Mouse (Mus musculus) heart, postnatal 0 days (tissue): ENCODE measurements around the gene Slc43a3. TPM values are rescaled to one million over a fixed set of nuclear protein-coding genes. Genes with fewer than 3 reads are reported as not detected.
"Not testable (repeated sequence)": the region's sequence is repeated elsewhere in the genome, so short reads cannot be mapped to it uniquely, and the experiment has no call there.

Source experiments
- ATAC-seq: fragments of 200-750 bp; cut with Nextera tagmentation; 2 replicates; pipeline ENCODE4 v1.8.0; 2017; ENCODE audit warnings: low read depth, moderate number of reproducible peaks, moderate library complexity; ENCODE audit not compliant: insufficient read depth
- DNase-seq: peaks from one replicate; pipeline ENCODE4 v3.0.0-alpha.2; 2016; ENCODE audit warnings: low spot score
- H3K27ac ChIP-seq: fragments of 300-500 bp; sonication (generic); 2 replicates; pipeline ENCODE4 v1.5.1; 2014; ENCODE audit warnings: low read depth, mild to moderate bottlenecking
- H3K27me3 ChIP-seq: fragments of 300-500 bp; sonication (generic); 2 replicates; pipeline ENCODE4 v1.6.1; 2014; ENCODE audit warnings: low read length, mixed read lengths; ENCODE audit not compliant: control insufficient read depth, insufficient read depth
- H3K36me3 ChIP-seq: fragments of 300-500 bp; sonication (generic); replicated peaks from 2 replicates; pipeline ENCODE4 v1.6.1; 2014; ENCODE audit warnings: low read length, mixed read lengths; ENCODE audit not compliant: control insufficient read depth, insufficient read depth
- H3K4me1 ChIP-seq: fragments of 300-500 bp; sonication (generic); 2 replicates; pipeline ENCODE4 v1.6.1; 2014; ENCODE audit warnings: antibody characterized with exemption; ENCODE audit not compliant: control insufficient read depth, insufficient read depth
- H3K4me2 ChIP-seq: fragments of 300-500 bp; sonication (generic); 2 replicates; pipeline ENCODE4 v1.6.1; 2014; ENCODE audit warnings: low read depth, mild to moderate bottlenecking, low read length, moderate library complexity
- H3K4me3 ChIP-seq: fragments of 300-500 bp; sonication (generic); 2 replicates; pipeline ENCODE4 v1.5.1; 2014; ENCODE audit warnings: low read depth, low read length
- H3K9ac ChIP-seq: fragments of 300-500 bp; sonication (generic); replicated peaks from 2 replicates; pipeline ENCODE4 v1.6.1; 2014; ENCODE audit warnings: low read depth, low read length, mixed read lengths
- H3K9me3 ChIP-seq: fragments of 300-500 bp; sonication (generic); replicated peaks from 2 replicates; pipeline ENCODE4 v1.6.1; 2016; ENCODE audit warnings: low read length; ENCODE audit not compliant: control insufficient read depth
- CTCF ChIP-seq: IDR thresholded peaks from 2 replicates; pipeline ENCODE4 v1.5.1; 2016; ENCODE audit warnings: antibody characterized with exemption, control low read depth, low read depth
- EP300 ChIP-seq: IDR thresholded peaks from 2 replicates; pipeline ENCODE4 v1.6.1; 2016; ENCODE audit warnings: antibody characterized with exemption, low read depth
- WGBS: fragments of 180-500 bp; shearing (Covaris S2); extraction: QIAGEN DNeasy Blood & Tissue Kit; methylation state at CpG from one replicate; pipeline ENCODE4 v1.1.7; 2014; 5-methylcytosine and 5-hydroxymethylcytosine counted together
- polyA plus RNA-seq: library from polyadenylated mRNA; unstranded; fragments of >200 nt; fragmentation: Nextera tagmentation; extraction: Ambion mirVana; gene quantifications from 2 replicates; pipeline ENCODE4 v1.2.1, GENCODE M21; 2015
- total RNA-seq: library from RNA; depleted of rRNA; stranded (reverse); fragments of >200 nt; gene quantifications from 2 replicates; pipeline ENCODE4 v1.2.3, GENCODE M21; 2014; ENCODE audit warnings: low replicate concordance

Slc43a3 gene
- total and polyA plus RNA-seq, 2 experiments from 2014 or later = 43.5 to 101 TPM

DNA sequence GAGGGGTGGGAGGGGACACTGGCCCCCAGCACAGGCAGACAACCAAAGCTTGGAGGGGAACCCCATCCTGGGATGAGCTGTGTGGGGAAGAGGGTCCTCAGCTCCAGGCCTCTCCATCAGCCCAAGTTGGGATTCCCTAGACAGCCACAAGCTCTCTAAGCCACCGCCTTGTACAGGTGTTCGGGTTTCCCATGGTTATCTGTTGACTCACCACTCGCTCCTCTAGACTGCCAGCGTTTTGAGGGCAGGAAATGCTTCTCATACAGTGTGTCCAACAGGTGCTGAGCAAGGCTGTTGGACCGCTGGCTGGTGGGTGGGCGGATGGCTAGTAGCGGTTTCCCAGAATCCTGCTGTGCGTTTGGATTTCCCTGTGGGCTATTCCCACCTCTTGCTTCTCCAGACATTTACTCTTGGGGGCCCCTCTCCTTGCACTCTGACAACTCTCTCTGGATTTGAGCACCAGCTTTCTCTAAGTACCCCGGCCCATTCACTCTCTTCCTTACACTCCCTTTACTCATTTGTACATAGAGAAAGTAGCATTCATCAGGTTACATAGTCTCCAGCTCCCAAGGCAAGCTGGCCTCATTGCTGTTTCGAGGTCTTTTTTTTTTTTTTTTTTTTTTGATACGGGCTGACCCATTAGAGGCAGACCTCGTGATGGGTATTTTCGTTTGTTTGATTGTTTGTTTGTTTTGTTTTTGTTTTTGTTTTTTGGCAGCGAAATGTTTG lies 46.9 kb upstream of the Slc43a3 start:
- Histone ChIP-seq H3K4me2 (peak overlapping the region; percentile 73), H3K4me3 (peak overlapping the region; percentile 38), H3K9me3 (no peaks in the 10 kb centered on the region), H3K36me3 (no peaks in the 10 kb centered on the region), H3K27me3 (peaks cover 61% of the 10 kb centered on the region), H3K27ac (no peak overlapping the region), H3K4me1 (peaks cover 20% of the 10 kb centered on the region; the same call in 1 of the 2 replicates), H3K9ac (no peak overlapping the region)
- ATAC-seq = no peak
- 12% methylated on average over 14 of the region's 14 CpGs for WGBS
- TF ChIP-seq CTCF (no peak), EP300 (no peak)
- DNase-seq = no peak

GRCm38 (mm10) chr2:84890045-84890340 lies 46.4 kb upstream of the Slc43a3 start:
- Histone ChIP-seq H3K9ac (no peak overlapping the region), H3K9me3 (no peaks in the 10 kb centered on the region), H3K4me2 (no peak overlapping the region), H3K4me1 (peaks cover 20% of the 10 kb centered on the region; the same call in 1 of the 2 replicates), H3K27me3 (peaks cover 56% of the 10 kb centered on the region), H3K36me3 (no peaks in the 10 kb centered on the region), H3K4me3 (no peak overlapping the region), H3K27ac (no peak overlapping the region)
- 1% methylated on average over 5 of the region's 5 CpGs for WGBS
- ATAC-seq = peak; percentile 42; the same call in 1 of the 2 replicates
- TF ChIP-seq CTCF = peak; percentile 83
- TF ChIP-seq EP300 = no peak
- DNase-seq = peak; percentile 63

GRCm38 (mm10) chr2:84893359-84893758 lies 43.0 kb upstream of the Slc43a3 start:
- peaks cover 8% of the 10 kb centered on the region; the same call in 1 of the 2 replicates for H3K4me1 ChIP-seq
- ATAC-seq (no peak), DNase-seq (no peak)
- H3K9ac ChIP-seq = no peak overlapping the region
- H3K4me2 ChIP-seq = no peak overlapping the region
- H3K27me3 ChIP-seq = peaks cover 22% of the 10 kb centered on the region
- no peak overlapping the region for H3K4me3 ChIP-seq
- H3K27ac ChIP-seq = no peak overlapping the region
- no peaks in the 10 kb centered on the region for H3K36me3 ChIP-seq
- TF ChIP-seq EP300 = no peak
- no peak for TF ChIP-seq CTCF
- 50% methylated on average over 6 of the region's 6 CpGs for WGBS
- no peaks in the 10 kb centered on the region for H3K9me3 ChIP-seq

DNA sequence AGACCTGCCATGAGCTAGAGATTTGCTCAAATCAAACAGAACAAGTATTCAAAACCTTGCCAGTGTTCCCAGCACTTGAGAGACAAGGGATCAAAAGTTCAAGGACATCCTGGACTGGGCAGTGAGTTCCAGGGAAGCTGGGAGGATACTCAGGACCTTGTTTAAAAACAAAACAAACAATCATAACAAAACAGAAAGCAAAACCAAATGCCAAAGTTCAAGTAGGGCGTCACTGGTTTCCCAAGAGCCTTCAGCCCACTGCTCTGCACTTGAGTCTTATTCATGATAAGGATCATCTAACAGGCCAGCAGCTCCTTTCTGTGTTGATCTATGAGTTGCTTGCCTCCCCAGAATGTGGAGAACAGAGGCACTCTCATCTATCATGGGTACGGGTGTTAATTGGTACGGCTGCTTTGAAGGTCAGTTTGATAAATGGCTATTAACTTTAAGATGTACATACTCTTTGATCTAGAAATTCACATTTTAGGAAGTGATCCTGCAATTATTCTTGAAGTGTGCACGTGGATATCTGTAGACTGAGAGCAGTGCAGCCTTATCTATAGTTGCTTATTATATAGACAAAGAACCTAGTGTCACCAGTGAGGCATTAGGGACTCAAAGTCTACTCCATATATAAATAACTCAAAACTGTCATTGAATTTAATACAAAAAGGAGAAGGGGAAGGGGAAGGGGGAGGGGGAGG lies 40.7 kb upstream of the Slc43a3 start:
- DNase-seq (no peak), ATAC-seq (no peak)
- H3K27ac ChIP-seq = no peak overlapping the region
- TF ChIP-seq EP300 (no peak), CTCF (no peak)
- H3K9me3 ChIP-seq = no peaks in the 10 kb centered on the region
- peaks cover 10% of the 10 kb centered on the region; the same call in 1 of the 2 replicates for H3K27me3 ChIP-seq
- no peaks in the 10 kb centered on the region for H3K36me3 ChIP-seq
- H3K4me3 ChIP-seq = no peak overlapping the region
- WGBS = 55% methylated on average over 4 of the region's 4 CpGs
- no peaks in the 10 kb centered on the region for H3K4me1 ChIP-seq
- H3K9ac ChIP-seq = no peak overlapping the region
- H3K4me2 ChIP-seq = no peak overlapping the region

- H3K9me3 ChIP-seq, ATAC-seq, H3K36me3 ChIP-seq, H3K27ac ChIP-seq, H3K4me3 ChIP-seq, H3K9ac ChIP-seq, H3K4me1 ChIP-seq, H3K4me2 ChIP-seq, DNase-seq: not testable (repeated sequence)
- WGBS = 77% methylated on average over 6 of the region's 6 CpGs
- H3K27me3 ChIP-seq = peaks cover 10% of the 10 kb centered on the region; the same call in 1 of the 2 replicates
These were observed 39.7 kb upstream of the Slc43a3 start for GRCm38 (mm10) chr2:84896686-84897085.

GRCm38 (mm10) chr2:84912722-84913121 lies 23.7 kb upstream of the Slc43a3 start:
- H3K9me3 ChIP-seq = no peaks in the 10 kb centered on the region
- peaks cover 12% of the 10 kb centered on the region for H3K4me1 ChIP-seq
- TF ChIP-seq EP300 = no peak
- TF ChIP-seq CTCF = no peak
- H3K4me2 ChIP-seq = no peak overlapping the region
- no peak overlapping the region for H3K4me3 ChIP-seq
- WGBS = 60% methylated on average over 3 of the region's 3 CpGs
- H3K36me3 ChIP-seq = no peaks in the 10 kb centered on the region
- no peaks in the 10 kb centered on the region for H3K27me3 ChIP-seq
- no peak overlapping the region for H3K9ac ChIP-seq
- DNase-seq = no peak
- ATAC-seq = no peak
- H3K27ac ChIP-seq = no peak overlapping the region
